Mouse (Mus musculus) megakaryocyte, embryonic 14.5 days (primary cell): ENCODE results near the gene Ptprcap.

Experiments
- FLI1 ChIP-seq: IDR thresholded peaks from 2 replicates; pipeline ENCODE4 v1.6.1; 2012; ENCODE audit warnings: low read length, inconsistent platforms, mixed read lengths
- GATA1 ChIP-seq: IDR thresholded peaks from 3 replicates; pipeline ENCODE4 v1.6.1; 2012; ENCODE audit warnings: mixed read lengths, low read length, inconsistent platforms, borderline replicate concordance

DNA sequence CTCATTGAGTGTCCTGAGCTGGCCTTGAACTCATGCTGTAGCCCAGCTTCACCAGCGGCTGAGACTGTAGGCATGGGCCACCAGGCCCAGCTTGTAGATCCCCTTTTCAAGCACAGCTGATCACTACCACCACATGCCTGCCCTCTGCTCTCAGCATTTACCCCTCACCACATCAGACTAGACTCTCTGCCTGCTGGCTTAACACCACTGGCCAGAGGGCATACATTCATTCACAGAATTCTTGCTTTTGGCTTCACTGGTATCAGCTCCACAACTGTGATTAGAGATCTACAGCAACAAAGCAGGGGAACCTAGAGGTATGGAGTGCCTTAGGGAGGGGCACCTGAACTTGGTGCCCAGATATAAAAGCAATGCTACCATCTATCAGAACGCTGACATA, 32.9 kb upstream of the Ptprcap start:
- TF ChIP-seq FLI1 (no peak), GATA1 (no peak)
